Mouse (Mus musculus) urinary bladder, postnatal 4 days (tissue): ENCODE data around the gene Nadk.

Experiments used
- DNase-seq, 2 experiments: peaks; one replicate each; pipeline ENCODE4 v3.0.0; 2021 to 2022; ENCODE audit warnings: low spot score in 2 of 2

Gene Nadk

GRCm38 (mm10) chr4:155601997-155602456 lies 39.8 kb downstream of the Nadk start:
- no peak for DNase-seq

GRCm38 (mm10) chr4:155602753-155603152 lies 40.6 kb downstream of the Nadk start:
- no peak for DNase-seq

GRCm38 (mm10) chr4:155603801-155604200 lies 41.6 kb downstream of the Nadk start:
- no peak for DNase-seq

GRCm38 (mm10) chr4:155605132-155605531 lies 43.0 kb downstream of the Nadk start:
- DNase-seq: no peak

- no peak for DNase-seq
Measured at GRCm38 (mm10) chr4:155606825-155607224, 44.6 kb downstream of the Nadk start.

GRCm38 (mm10) chr4:155611860-155612259 lies 49.7 kb downstream of the Nadk start:
- DNase-seq: no peak

GRCm38 (mm10) chr4:155613264-155613663 lies 51.1 kb downstream of the Nadk start:
- DNase-seq: no peak

GRCm38 (mm10) chr4:155618321-155618720 lies 56.1 kb downstream of the Nadk start:
- DNase-seq: no peak

- DNase-seq: peak; percentile 94 to 95
Measured at GRCm38 (mm10) chr4:155624338-155625291, 62.4 kb downstream of the Nadk start, which contains the start of gene Cdk11b. Gene Cdk11b, plus strand, starts transcription at chr4:155624854.

GRCm38 (mm10) chr4:155630267-155630666 lies 68.1 kb downstream of the Nadk start:
- DNase-seq: no peak

GRCm38 (mm10) chr4:155635766-155636499 lies 73.8 kb downstream of the Nadk start:
- no peak for DNase-seq
